Mouse (Mus musculus) myocyte (in vitro differentiated cells): Measurements from ENCODE around the gene Cdc6. TPM values are rescaled to one million over a fixed set of nuclear protein-coding genes. Genes with fewer than 3 reads are reported as not detected.

ENCODE experiments used
- H3K27me3 ChIP-seq: one replicate; pipeline ENCODE4 v1.6.1; 2011; ENCODE audit not compliant: control insufficient read depth, insufficient read depth, insufficient read length
- H3K36me3 ChIP-seq: one replicate; pipeline ENCODE4 v1.6.1; 2011; ENCODE audit not compliant: control insufficient read depth, insufficient read depth
- H3K4me2 ChIP-seq: one replicate; pipeline ENCODE4 v1.6.1; 2011; ENCODE audit warnings: low read depth, control low read depth
- H3K4me3 ChIP-seq: one replicate; pipeline ENCODE4 v1.5.1; 2011; ENCODE audit warnings: mild to moderate bottlenecking, control low read depth, moderate library complexity
- H3K79me2 ChIP-seq: one replicate; pipeline ENCODE4 v1.6.1; 2011; ENCODE audit not compliant: control insufficient read depth, insufficient read depth
- H3ac ChIP-seq: one replicate; pipeline ENCODE4 v1.6.1; 2011; ENCODE audit not compliant: control insufficient read depth, insufficient read length
- CEBPB ChIP-seq: IDR thresholded peaks from 2 replicates; pipeline ENCODE4 v1.6.1; 2011; ENCODE audit warnings: mild to moderate bottlenecking, moderate library complexity; ENCODE audit not compliant: poor library complexity, insufficient read depth, severe bottlenecking
- E2F4 ChIP-seq: IDR thresholded peaks from one replicate; pipeline ENCODE4 v1.6.1; 2011; ENCODE audit warnings: mild to moderate bottlenecking, control low read depth, moderate library complexity; ENCODE audit not compliant: insufficient read depth
- MAX ChIP-seq: IDR thresholded peaks from one replicate; pipeline ENCODE4 v1.6.1; 2011; ENCODE audit warnings: low read depth, mild to moderate bottlenecking, control low read depth
- MYOD1 ChIP-seq, 3 experiments: IDR thresholded peaks; one replicate each; pipeline ENCODE4 v1.6.1; 2011; ENCODE audit warnings: control low read depth in 2 of 3, low read depth in 2 of 3, mild to moderate bottlenecking in 2 of 3, moderate library complexity in 1 of 3; ENCODE audit not compliant: insufficient read length in 2 of 3, control insufficient read depth in 1 of 3
- MYOG ChIP-seq, 3 experiments: IDR thresholded peaks; one replicate each; pipeline ENCODE4 v1.6.1; 2011; ENCODE audit warnings: control low read depth in 2 of 3, low read depth in 2 of 3, mild to moderate bottlenecking in 2 of 3; ENCODE audit not compliant: insufficient read length in 2 of 3, control insufficient read depth in 1 of 3, insufficient read depth in 1 of 3
- POLR2A ChIP-seq: IDR thresholded peaks from one replicate; pipeline ENCODE4 v1.6.1; 2011; ENCODE audit warnings: low read depth, mild to moderate bottlenecking, control low read depth, moderate library complexity; ENCODE audit not compliant: insufficient read length
- POLR2AphosphoS2 ChIP-seq: IDR thresholded peaks from one replicate; pipeline ENCODE4 v1.6.1; 2011; ENCODE audit warnings: low read depth, control low read depth; ENCODE audit not compliant: insufficient read length
- REST ChIP-seq: IDR thresholded peaks from one replicate; pipeline ENCODE4 v1.6.1; 2011; ENCODE audit warnings: mild to moderate bottlenecking, control low read depth, moderate library complexity; ENCODE audit not compliant: insufficient read depth, insufficient read length
- SRF ChIP-seq: IDR thresholded peaks from one replicate; pipeline ENCODE4 v1.6.1; 2011; ENCODE audit warnings: low read depth; ENCODE audit not compliant: control insufficient read depth, insufficient read length
- TCF12 ChIP-seq: IDR thresholded peaks from one replicate; pipeline ENCODE4 v1.6.1; 2011; ENCODE audit warnings: mild to moderate bottlenecking, control low read depth; ENCODE audit not compliant: poor library complexity, insufficient read depth, severe bottlenecking
- TCF3 ChIP-seq: IDR thresholded peaks from one replicate; pipeline ENCODE4 v1.6.1; 2011; ENCODE audit warnings: low read depth, control low read depth; ENCODE audit not compliant: insufficient read length
- USF1 ChIP-seq: IDR thresholded peaks from one replicate; pipeline ENCODE4 v1.6.1; 2011; ENCODE audit warnings: low read depth, mild to moderate bottlenecking, control low read depth, moderate library complexity
- polyA plus RNA-seq: library from polyadenylated mRNA; unstranded; fragments of >200 nt; fragmentation: generic; extraction: Trizol; gene quantifications from one replicate; pipeline ENCODE4 v1.2.1, GENCODE M21; 2012; ENCODE audit warnings: missing spikeins

The Cdc6 gene
- polyA plus RNA-seq, 1 experiment = 2.6 TPM

- Histone ChIP-seq H3ac (no peak overlapping the region), H3K79me2 (peaks cover 11% of the 10 kb centered on the region), H3K4me3 (no peak overlapping the region), H3K27me3 (no peaks in the 10 kb centered on the region), H3K36me3 (no peaks in the 10 kb centered on the region), H3K4me2 (no peak overlapping the region)
- TF ChIP-seq MYOG (IDR thresholded peaks at IDR 0.05; ENCODE audit: control insufficient read depth in 1 of 3, insufficient read depth in 1 of 3, insufficient read length in 2 of 3, low read depth in 2 of 3) (no peak), MYOD1 (IDR thresholded peaks at IDR 0.05; ENCODE audit: control insufficient read depth in 1 of 3, insufficient read length in 2 of 3, low read depth in 2 of 3) (no peak), CEBPB (no peak), POLR2A (no peak), TCF12 (no peak), POLR2AphosphoS2 (no peak), USF1 (no peak), SRF (no peak), TCF3 (no peak), MAX (no peak), REST (no peak), E2F4 (no peak)
Observed at GRCm38 (mm10) chr11:98934367-98934766, 26.8 kb downstream of the Cdc6 start.

DNA sequence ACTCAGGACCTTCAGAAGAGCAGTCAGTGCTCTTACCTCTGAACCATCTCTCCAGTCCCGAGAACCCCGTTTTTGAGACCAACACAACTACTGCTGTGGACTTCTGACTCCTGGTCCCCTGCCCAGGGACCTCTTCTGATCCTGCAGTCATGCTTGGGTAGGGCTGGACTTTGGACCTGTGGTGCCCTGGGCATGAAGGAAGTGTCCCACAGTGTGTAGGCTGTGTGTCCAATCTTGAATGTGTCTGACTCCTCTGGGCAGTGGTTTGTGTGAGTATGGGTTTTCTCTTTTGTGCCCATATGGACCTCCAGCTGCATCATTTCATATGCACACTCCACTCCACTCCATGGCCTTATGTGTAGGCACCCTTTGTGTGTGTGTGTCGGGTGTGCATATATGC is 27.5 kb downstream of the Cdc6 start:
- TF ChIP-seq SRF (no peak), POLR2AphosphoS2 (no peak), TCF12 (no peak), USF1 (no peak), REST (no peak), MAX (no peak), E2F4 (no peak), TCF3 (no peak), MYOD1 (IDR thresholded peaks at IDR 0.05; ENCODE audit: control insufficient read depth in 1 of 3, insufficient read length in 2 of 3, low read depth in 2 of 3) (no peak), CEBPB (no peak), MYOG (IDR thresholded peaks at IDR 0.05; ENCODE audit: control insufficient read depth in 1 of 3, insufficient read depth in 1 of 3, insufficient read length in 2 of 3, low read depth in 2 of 3) (no peak), POLR2A (no peak)
- peak overlapping the region; percentile 88 for H3K4me2 ChIP-seq
- H3K79me2 ChIP-seq = peaks cover 19% of the 10 kb centered on the region
- no peak overlapping the region for H3ac ChIP-seq
- no peaks in the 10 kb centered on the region for H3K27me3 ChIP-seq
- H3K36me3 ChIP-seq = no peaks in the 10 kb centered on the region
- H3K4me3 ChIP-seq = no peak overlapping the region

DNA sequence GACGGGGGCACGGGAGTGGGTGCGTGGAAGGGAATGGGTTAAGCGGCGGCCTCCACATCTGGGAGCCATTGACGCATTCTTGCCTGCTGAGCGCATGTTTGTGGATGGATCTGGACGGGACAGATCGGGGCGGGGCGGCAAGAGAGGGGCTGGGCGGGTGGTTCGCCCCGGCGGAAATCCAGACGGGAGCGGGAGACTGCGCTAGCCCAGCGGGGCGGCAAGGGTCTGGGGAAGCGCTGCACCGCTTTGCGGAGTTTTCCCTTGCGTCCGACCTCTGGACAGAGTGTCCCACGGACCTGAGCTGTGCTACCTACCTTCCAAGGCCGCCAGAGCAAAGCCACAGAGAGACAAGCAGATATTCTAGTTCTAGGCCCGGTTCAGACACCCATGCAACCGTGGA is 28.6 kb downstream of the Cdc6 start:
- peak overlapping the region; percentile 88 for H3K4me2 ChIP-seq
- H3K27me3 ChIP-seq = no peaks in the 10 kb centered on the region
- peak overlapping the region; percentile 73 for H3ac ChIP-seq
- TF ChIP-seq POLR2A (peak; percentile 93), POLR2AphosphoS2 (peak; percentile 95), E2F4 (no peak)
- H3K36me3 ChIP-seq = no peaks in the 10 kb centered on the region
- H3K79me2 ChIP-seq = peaks cover 28% of the 10 kb centered on the region
- H3K4me3 ChIP-seq = peak overlapping the region; percentile 73

DNA sequence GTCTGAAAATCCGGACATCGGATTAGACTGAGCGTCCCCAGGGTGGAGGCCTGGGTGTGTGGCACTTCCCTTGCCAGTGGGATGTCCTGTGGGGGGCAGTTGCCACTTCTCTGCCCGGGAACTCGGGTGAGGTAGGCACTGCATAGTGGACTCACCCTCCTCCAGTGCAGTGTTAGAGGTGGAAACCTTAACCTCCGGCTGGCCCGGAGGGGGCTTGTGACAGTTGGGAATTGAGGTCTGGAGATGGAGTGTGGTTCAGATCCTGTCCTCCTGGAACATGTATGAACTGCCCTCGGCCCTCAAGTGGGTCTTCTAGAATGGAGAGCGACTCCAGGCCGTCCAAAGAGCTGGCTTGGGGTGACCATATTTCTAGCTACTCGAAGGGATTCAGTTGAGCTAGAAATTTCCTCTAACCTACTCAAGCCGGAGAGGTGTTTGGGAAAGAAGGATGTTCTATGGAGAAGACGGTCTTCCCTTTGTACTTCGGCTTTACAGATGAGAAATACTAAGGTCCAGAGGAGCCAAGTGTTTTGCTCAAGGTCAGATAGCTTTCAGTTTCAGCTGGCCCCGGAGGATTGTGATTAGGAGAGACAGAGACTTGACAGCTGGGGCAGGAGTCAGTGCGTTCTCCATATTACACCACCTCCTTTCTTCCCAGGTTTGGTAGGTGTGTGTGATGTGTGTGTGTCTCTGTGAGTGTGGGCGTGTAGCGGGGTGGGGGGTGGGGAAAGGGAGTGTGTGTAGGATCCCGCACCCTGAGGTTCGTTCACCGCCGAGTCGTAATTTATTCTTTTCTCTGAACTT is 29.2 kb downstream of the Cdc6 start:
- Histone ChIP-seq H3K36me3 (no peaks in the 10 kb centered on the region), H3K4me3 (peak overlapping the region; percentile 73), H3K27me3 (no peaks in the 10 kb centered on the region), H3K4me2 (peak overlapping the region; percentile 88), H3K79me2 (peaks cover 34% of the 10 kb centered on the region), H3ac (peak overlapping the region; percentile 73)
- TF ChIP-seq POLR2AphosphoS2 (peak; percentile 46), MYOD1 (IDR thresholded peaks at IDR 0.05; ENCODE audit: control insufficient read depth in 1 of 3, insufficient read length in 2 of 3, low read depth in 2 of 3) (peak in 1 of 3 experiments; percentile 25), SRF (no peak), TCF12 (no peak), MYOG (IDR thresholded peaks at IDR 0.05; ENCODE audit: control insufficient read depth in 1 of 3, insufficient read depth in 1 of 3, insufficient read length in 2 of 3, low read depth in 2 of 3) (no peak)

DNA sequence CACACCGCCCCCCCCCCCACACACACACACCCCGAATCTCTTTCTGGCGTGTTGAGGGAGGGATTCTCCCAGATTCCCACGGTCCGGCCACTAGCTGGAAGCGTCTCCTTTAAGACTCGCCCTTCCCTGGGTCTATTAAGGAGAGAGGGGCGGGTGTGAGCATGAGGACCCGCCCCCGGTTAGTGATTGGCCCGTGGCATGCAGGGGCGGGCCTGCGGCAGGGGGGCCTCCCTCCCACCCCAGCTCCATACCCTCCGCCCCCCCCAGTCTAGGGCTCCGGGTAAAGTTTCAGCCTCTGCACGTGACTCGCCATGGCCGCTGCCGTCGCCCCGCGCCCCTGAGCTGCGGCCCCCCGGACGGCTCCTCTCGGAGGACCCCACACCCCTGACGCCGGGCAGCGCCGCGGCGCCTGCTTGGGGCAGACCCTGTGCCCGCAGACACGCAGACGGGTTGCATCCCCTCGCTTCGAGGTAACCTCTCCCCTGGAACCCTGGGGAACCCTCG is 29.9 kb downstream of the Cdc6 start:
- Histone ChIP-seq H3ac (peak overlapping the region; percentile 73), H3K4me3 (peak overlapping the region; percentile 73), H3K27me3 (no peaks in the 10 kb centered on the region), H3K79me2 (peaks cover 36% of the 10 kb centered on the region), H3K36me3 (no peaks in the 10 kb centered on the region), H3K4me2 (peak overlapping the region; percentile 96)
- TF ChIP-seq TCF3 (no peak), E2F4 (no peak), MAX (no peak), MYOD1 (IDR thresholded peaks at IDR 0.05; ENCODE audit: control insufficient read depth in 1 of 3, insufficient read length in 2 of 3, low read depth in 2 of 3) (peak in 1 of 3 experiments; percentile 34), REST (no peak), CEBPB (no peak), MYOG (IDR thresholded peaks at IDR 0.05; ENCODE audit: control insufficient read depth in 1 of 3, insufficient read depth in 1 of 3, insufficient read length in 2 of 3, low read depth in 2 of 3) (no peak), TCF12 (no peak), USF1 (peak; percentile 76), POLR2A (peak; percentile 51), SRF (peak; percentile 45), POLR2AphosphoS2 (peak; percentile 41)
